Comparison of ENCODE assay signal across 9 mouse cellular contexts in genomic region chr9:96971625-96972404, GRCm38 (mm10). TPM values are rescaled to one million over a fixed set of nuclear protein-coding genes. Genes with fewer than 3 reads are reported as not detected.
A peak's percentile ranks its signal among the peaks of the same experiment; 100 is the strongest.
DNase-seq lines count a peak whose midpoint lies in the region; ATAC-seq lines count a peak whose summit lies in the region.
"Had no signal": no experiment of that assay in that cellular context is flagged by ENCODE, and none has a peak within 500 bp of the region (broad histone marks: within the 10 kb centered on the region; RNA-seq: fewer than 3 reads in every experiment).

No protein-coding gene starts in this region.

- no peak overlapping the region for H3K4me3 ChIP-seq in forebrain, embryonic 12.5 days (replicated peaks)
- H3K4me3 ChIP-seq in heart, embryonic 16.5 days (ENCODE audit: low read length): no peak overlapping the region
- H3K4me3 ChIP-seq in limb, embryonic 10.5 days: no peak overlapping the region
- H3K4me3 ChIP-seq: embryonic facial prominence, embryonic 12.5 days had no signal

- H3K9me3 ChIP-seq in forebrain, embryonic 12.5 days: no peaks in the 10 kb centered on the region
- no peaks in the 10 kb centered on the region for H3K9me3 ChIP-seq in heart, embryonic 16.5 days (replicated peaks; ENCODE audit: control insufficient read depth, low read length)
- no peaks in the 10 kb centered on the region for H3K9me3 ChIP-seq in limb, embryonic 10.5 days (replicated peaks)
- H3K9me3 ChIP-seq: embryonic facial prominence, embryonic 12.5 days had no signal

- H3K27me3 ChIP-seq in forebrain, embryonic 12.5 days: no peaks in the 10 kb centered on the region
- H3K27me3 ChIP-seq in heart, embryonic 16.5 days (ENCODE audit: control insufficient read depth, insufficient read depth, low read length): no peaks in the 10 kb centered on the region
- H3K27me3 ChIP-seq in limb, embryonic 10.5 days (ENCODE audit: low read depth, poor library complexity, severe bottlenecking): no peaks in the 10 kb centered on the region; the same call in 1 of the 2 replicates
- H3K27me3 ChIP-seq: embryonic facial prominence, embryonic 12.5 days had no signal

- H3K27ac ChIP-seq in forebrain, embryonic 12.5 days: peak overlapping the region; percentile 80
- H3K27ac ChIP-seq in heart, embryonic 16.5 days (ENCODE audit: low read length): peak overlapping the region; percentile 66
- H3K27ac ChIP-seq in limb, embryonic 10.5 days: peak overlapping the region; percentile 64; the same call in 1 of the 2 replicates
- H3K27ac ChIP-seq: embryonic facial prominence, embryonic 12.5 days had no signal

- ATAC-seq in forebrain, embryonic 12.5 days (ENCODE audit: low FRiP score): peak; percentile 66
- ATAC-seq in heart, embryonic 16.5 days (replicated peaks; ENCODE audit: extremely low read depth, insufficient read depth, low FRiP score): peak; percentile 88
- no peak for ATAC-seq in megakaryocyte-erythroid progenitor cell, adult 5-6 weeks (replicated peaks; ENCODE audit: low FRiP score, low TSS enrichment, poor library complexity, severe bottlenecking)
- ATAC-seq in erythroblast, adult 5-6 weeks (replicated peaks; ENCODE audit: low FRiP score, poor library complexity, severe bottlenecking): no peak

- DNase-seq in layer of hippocampus, postnatal 10 days (ENCODE audit: low spot score in 2 of 2): peak; percentile 62
- no peak for DNase-seq in layer of hippocampus, adult 8-10 months (ENCODE audit: low spot score in 2 of 2)
- no peak for DNase-seq in limb, embryonic 10.5 days (ENCODE audit: low spot score)
- DNase-seq in retina, postnatal 1 day: peak; percentile 85

- H3K4me1 ChIP-seq in forebrain, embryonic 12.5 days: peaks cover 60% of the 10 kb centered on the region
- peaks cover 24% of the 10 kb centered on the region for H3K4me1 ChIP-seq in heart, embryonic 16.5 days (ENCODE audit: control insufficient read depth, insufficient read depth, low read length)
- H3K4me1 ChIP-seq in limb, embryonic 10.5 days: peaks cover 16% of the 10 kb centered on the region

- H3K4me2 ChIP-seq in forebrain, embryonic 12.5 days: no peak overlapping the region
- H3K4me2 ChIP-seq in heart, embryonic 16.5 days (ENCODE audit: low read depth, low read length): no peak overlapping the region
- H3K4me2 ChIP-seq: embryonic facial prominence, embryonic 12.5 days had no signal

- WGBS in forebrain, embryonic 12.5 days: 27% methylated on average over 9 of the region's 9 CpGs
- 28% methylated on average over 9 of the region's 9 CpGs for WGBS in heart, embryonic 16.5 days
- 83% methylated on average over 9 of the region's 9 CpGs for WGBS in limb, embryonic 10.5 days

- H3K36me3 ChIP-seq in forebrain, embryonic 12.5 days (replicated peaks): peaks cover 7% of the 10 kb centered on the region; the same call in 1 of the 2 replicates
- no peaks in the 10 kb centered on the region for H3K36me3 ChIP-seq in heart, embryonic 16.5 days (ENCODE audit: control insufficient read depth, insufficient read depth)
- H3K36me3 ChIP-seq in limb, embryonic 10.5 days: peaks cover 21% of the 10 kb centered on the region
- H3K36me3 ChIP-seq: embryonic facial prominence, embryonic 12.5 days had no signal

- no peak overlapping the region for H3K9ac ChIP-seq in forebrain, embryonic 12.5 days
- no peak overlapping the region; the same call in 1 of the 2 replicates for H3K9ac ChIP-seq in heart, embryonic 16.5 days (ENCODE audit: low read length)
- H3K9ac ChIP-seq: embryonic facial prominence, embryonic 12.5 days had no signal

RNA-seq across cellular contexts. Expression of gene Spsb4, which starts 46.8 kb away (rescaled TPM):
- total RNA-seq in layer of hippocampus, postnatal 10 days (2021): 1 to 10 TPM; 7.9 to 9.9 TPM
- 1 to 10 TPM; 3.2 to 6.0 (median 4.1) TPM for total RNA-seq in layer of hippocampus, adult 8-10 months (2022)
- 81.1 and 81.2 TPM in 2 replicates for polyA plus RNA-seq in forebrain, embryonic 12.5 days (2016; fragmentation: Nextera tagmentation; extraction: Ambion mirVana)
- 53.2 and 53.7 TPM in 2 replicates for polyA plus RNA-seq in heart, embryonic 16.5 days (2015; fragmentation: Nextera tagmentation; extraction: Ambion mirVana)
- 70.3 and 80.6 TPM in 2 replicates for polyA plus RNA-seq in limb, embryonic 10.5 days (2016; fragmentation: Nextera tagmentation; extraction: Ambion mirVana)
- total RNA-seq in megakaryocyte-erythroid progenitor cell, adult 5-6 weeks (2014; fragmentation: Nextera tagmentation): not detected in 2 replicates
- total RNA-seq in megakaryocyte-erythroid progenitor cell, adult 5-6 weeks (2017): not detected in 2 replicates
- total RNA-seq in erythroblast, adult 5-6 weeks (2015; ENCODE audit: low replicate concordance): 4.4 TPM in 1 of 2 replicates, not detected in the other
- not detected in 2 replicates for total RNA-seq in erythroblast, adult 5-6 weeks (2017; ENCODE audit: low replicate concordance)

Comparison
In these comparisons a context has a peak if more than half of its experiments do, and no peak if none do; other contexts are left out.
1. DNase-seq: peak in layer of hippocampus, postnatal 10 days (2 of 2) and retina, postnatal 1 day (single experiment); none in layer of hippocampus, adult 8-10 months (0 of 2) and limb, embryonic 10.5 days (single experiment).
2. ATAC-seq: peak in forebrain, embryonic 12.5 days (single experiment) and heart, embryonic 16.5 days (single experiment); none in megakaryocyte-erythroid progenitor cell, adult 5-6 weeks (single experiment) and erythroblast, adult 5-6 weeks (single experiment).
3. Peak in every context shown above with its lines, with median percentiles within 50 percentile points of each other: H3K27ac ChIP-seq.